Mouse (Mus musculus): ENCODE data around the gene Slc8a1. TPM values are rescaled to one million over a fixed set of nuclear protein-coding genes. Genes with fewer than 3 reads are reported as not detected.

Gene Slc8a1
- total and polyA plus RNA-seq, 3 experiments = 0.11 TPM; not detected in 2

GRCm38 (mm10) chr17:81360571-81360970 lies 377.6 kb downstream of the Slc8a1 start:
- Histone ChIP-seq H3K4me3 (ENCODE audit: low read depth, low read length) (no peak overlapping the region), H3K36me3 (replicated peaks) (no peaks in the 10 kb centered on the region), H3K27me3 (ENCODE audit: insufficient read depth, low read length) (no peaks in the 10 kb centered on the region), H3K9me3 (replicated peaks) (peaks cover 6% of the 10 kb centered on the region; the same call in 1 of the 2 replicates), H3K4me1 (ENCODE audit: insufficient read depth, low read depth, low read length) (no peaks in the 10 kb centered on the region)
- DNase-seq (ENCODE audit: low spot score) (no peak), ATAC-seq (ENCODE audit: extremely low read depth, insufficient number of reproducible peaks, low FRiP score, poor library complexity, severe bottlenecking) (no peak)
- no peak for TF ChIP-seq POLR2AphosphoS5 (IDR thresholded peaks at IDR 0.05; ENCODE audit: insufficient replicate concordance, low read depth, low read length)
- TF ChIP-seq TAL1 (conservative IDR thresholded peaks at IDR 0.05; ENCODE audit: low read depth, low read length) = no peak
- no peak for TF ChIP-seq CTCF (IDR thresholded peaks at IDR 0.05; ENCODE audit: low read depth, low read length)
- TF ChIP-seq GATA2 (IDR thresholded peaks at IDR 0.05; ENCODE audit: borderline replicate concordance, low read depth, low read length) = no peak
- TF ChIP-seq GATA1 (IDR thresholded peaks at IDR 0.05; ENCODE audit: borderline replicate concordance, low read length) = no peak

DNA sequence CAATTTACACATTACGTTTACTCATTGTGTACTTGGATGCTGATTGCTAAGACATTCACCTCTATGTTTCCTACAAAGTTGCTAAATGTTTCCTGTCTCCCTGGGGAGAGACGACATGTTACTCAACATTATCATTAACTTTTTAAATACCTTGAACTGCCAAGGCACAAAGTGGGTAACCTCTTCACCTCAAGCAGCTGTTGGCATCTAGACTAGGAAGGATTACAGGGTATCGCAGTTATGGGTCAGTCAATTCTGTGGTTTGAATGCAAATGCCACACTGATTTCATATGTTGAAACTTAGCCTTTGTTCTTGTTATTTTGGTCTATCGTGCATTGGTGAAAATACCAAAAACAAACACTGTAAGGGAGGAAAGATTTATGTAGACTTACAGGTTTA lies 378.1 kb downstream of the Slc8a1 start:
- Histone ChIP-seq H3K36me3 (replicated peaks) (no peaks in the 10 kb centered on the region), H3K4me1 (ENCODE audit: insufficient read depth, low read depth, low read length) (no peaks in the 10 kb centered on the region), H3K9me3 (replicated peaks) (peaks cover 11% of the 10 kb centered on the region), H3K4me3 (ENCODE audit: low read depth, low read length) (no peak overlapping the region), H3K27me3 (ENCODE audit: insufficient read depth, low read length) (no peaks in the 10 kb centered on the region)
- ATAC-seq (ENCODE audit: extremely low read depth, insufficient number of reproducible peaks, low FRiP score, poor library complexity, severe bottlenecking) = no peak
- no peak for DNase-seq (ENCODE audit: low spot score)
- TF ChIP-seq CTCF (IDR thresholded peaks at IDR 0.05; ENCODE audit: low read depth, low read length) (no peak), GATA2 (IDR thresholded peaks at IDR 0.05; ENCODE audit: borderline replicate concordance, low read depth, low read length) (no peak), GATA1 (IDR thresholded peaks at IDR 0.05; ENCODE audit: borderline replicate concordance, low read length) (no peak), TAL1 (conservative IDR thresholded peaks at IDR 0.05; ENCODE audit: low read depth, low read length) (no peak), POLR2AphosphoS5 (IDR thresholded peaks at IDR 0.05; ENCODE audit: insufficient replicate concordance, low read depth, low read length) (no peak)

- DNase-seq (ENCODE audit: low spot score) = no peak
- no peak; the same call in 1 of the 2 replicates for ATAC-seq (ENCODE audit: extremely low read depth, insufficient number of reproducible peaks, low FRiP score, poor library complexity, severe bottlenecking)
- H3K27me3 ChIP-seq (ENCODE audit: insufficient read depth, low read length) = no peaks in the 10 kb centered on the region
- no peaks in the 10 kb centered on the region for H3K9me3 ChIP-seq (replicated peaks)
- no peak overlapping the region for H3K4me3 ChIP-seq (ENCODE audit: low read depth, low read length)
- no peaks in the 10 kb centered on the region for H3K36me3 ChIP-seq (replicated peaks)
- no peaks in the 10 kb centered on the region for H3K4me1 ChIP-seq (ENCODE audit: insufficient read depth, low read depth, low read length)
- TF ChIP-seq POLR2AphosphoS5 (IDR thresholded peaks at IDR 0.05; ENCODE audit: insufficient replicate concordance, low read depth, low read length) (no peak), TAL1 (conservative IDR thresholded peaks at IDR 0.05; ENCODE audit: low read depth, low read length) (no peak), GATA2 (IDR thresholded peaks at IDR 0.05; ENCODE audit: borderline replicate concordance, low read depth, low read length) (no peak), GATA1 (IDR thresholded peaks at IDR 0.05; ENCODE audit: borderline replicate concordance, low read length) (no peak), CTCF (IDR thresholded peaks at IDR 0.05; ENCODE audit: low read depth, low read length) (no peak)
These were observed 402.0 kb downstream of the Slc8a1 start for GRCm38 (mm10) chr17:81336024-81336754.

DNA sequence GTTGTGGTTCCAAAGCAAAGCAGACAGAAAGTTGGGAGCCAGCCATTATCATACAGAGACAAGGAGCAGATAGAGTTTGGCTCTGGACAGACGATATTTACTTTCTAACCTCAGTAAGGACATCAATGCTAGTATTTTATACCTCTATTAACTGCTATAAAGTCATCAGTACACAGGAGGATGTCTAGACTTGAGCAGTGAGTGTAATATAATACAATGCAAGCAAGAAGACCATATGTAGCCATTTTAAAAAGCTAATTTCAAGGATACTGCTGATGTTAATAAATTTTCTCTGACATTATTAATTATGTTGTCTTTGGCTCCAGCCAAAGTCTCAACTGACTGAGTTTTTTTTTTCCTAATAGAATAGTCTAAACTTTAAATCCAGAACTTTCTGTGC lies 402.7 kb downstream of the Slc8a1 start:
- no peaks in the 10 kb centered on the region for H3K9me3 ChIP-seq (replicated peaks)
- H3K27me3 ChIP-seq (ENCODE audit: insufficient read depth, low read length) = no peaks in the 10 kb centered on the region
- DNase-seq (ENCODE audit: low spot score) = no peak
- no peaks in the 10 kb centered on the region for H3K36me3 ChIP-seq (replicated peaks)
- TF ChIP-seq GATA1 (IDR thresholded peaks at IDR 0.05; ENCODE audit: borderline replicate concordance, low read length) (no peak), CTCF (IDR thresholded peaks at IDR 0.05; ENCODE audit: low read depth, low read length) (no peak), TAL1 (conservative IDR thresholded peaks at IDR 0.05; ENCODE audit: low read depth, low read length) (no peak), POLR2AphosphoS5 (IDR thresholded peaks at IDR 0.05; ENCODE audit: insufficient replicate concordance, low read depth, low read length) (no peak), GATA2 (IDR thresholded peaks at IDR 0.05; ENCODE audit: borderline replicate concordance, low read depth, low read length) (no peak)
- no peaks in the 10 kb centered on the region for H3K4me1 ChIP-seq (ENCODE audit: insufficient read depth, low read depth, low read length)
- H3K4me3 ChIP-seq (ENCODE audit: low read depth, low read length) = no peak overlapping the region
- no peak for ATAC-seq (ENCODE audit: extremely low read depth, insufficient number of reproducible peaks, low FRiP score, poor library complexity, severe bottlenecking)
